Mouse (Mus musculus): ENCODE data around the gene Mok. TPM values are rescaled to one million over a fixed set of nuclear protein-coding genes. Genes with fewer than 3 reads are reported as not detected.
A peak's percentile ranks its signal among the peaks of the same experiment; 100 is the strongest.

Gene Mok
- polyA plus RNA-seq, 1 experiment from 2014 or later = 4.0 TPM

DNA sequence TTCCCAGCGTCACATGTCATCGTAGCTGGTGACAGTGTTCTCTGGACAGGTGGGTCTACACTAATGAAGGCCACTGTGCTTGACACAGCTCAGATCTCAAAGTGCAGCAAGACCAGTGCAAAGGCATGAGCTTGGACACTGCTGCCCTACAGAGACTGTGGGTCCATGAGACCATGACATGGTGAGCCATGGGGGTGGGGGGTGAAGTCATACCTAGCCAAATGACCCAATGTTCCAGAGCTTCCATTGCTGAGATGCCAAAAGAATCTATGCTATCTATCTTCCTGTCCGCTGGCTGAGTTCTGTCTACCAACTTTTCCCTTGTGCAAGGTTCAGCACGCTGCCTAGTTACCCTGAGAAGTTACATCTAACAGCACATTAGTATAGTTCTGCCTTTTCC is 11.8 kb downstream of the Mok start:
- no peak overlapping the region for H3K4me3 ChIP-seq
- H3K27me3 ChIP-seq (replicated peaks) = no peaks in the 10 kb centered on the region
- H3K9ac ChIP-seq = no peak overlapping the region
- H3K9me3 ChIP-seq (replicated peaks) = no peaks in the 10 kb centered on the region
- H3K27ac ChIP-seq (ENCODE audit: poor library complexity, severe bottlenecking) = no peak overlapping the region
- no peak overlapping the region for H3K4me2 ChIP-seq
- H3K4me1 ChIP-seq (replicated peaks) = no peaks in the 10 kb centered on the region
- no peaks in the 10 kb centered on the region for H3K36me3 ChIP-seq
- ATAC-seq (ENCODE audit: insufficient number of reproducible peaks, low FRiP score) = no peak
- WGBS = 88% methylated on average over 4 of the region's 4 CpGs

DNA sequence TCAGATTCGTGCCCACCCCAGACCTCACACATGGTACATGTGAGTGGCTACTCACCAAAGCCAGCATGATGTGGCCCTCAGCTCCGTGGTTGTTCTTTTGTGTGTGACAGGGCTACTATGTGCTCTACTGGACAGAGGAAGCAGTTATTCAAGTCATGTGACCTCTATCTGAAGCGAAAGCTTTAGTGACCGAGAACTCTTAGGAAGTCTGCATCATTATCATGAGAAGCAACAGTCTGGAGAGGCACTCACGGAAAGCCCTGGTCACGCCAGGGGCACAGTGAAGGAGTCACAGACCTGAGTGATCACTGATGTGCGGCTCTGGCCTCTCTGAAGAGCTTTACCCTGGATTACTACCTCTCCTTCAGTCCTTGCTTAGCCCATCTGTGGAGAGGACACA is 18.4 kb downstream of the Mok start:
- Histone ChIP-seq H3K4me2 (no peak overlapping the region), H3K36me3 (no peaks in the 10 kb centered on the region), H3K9ac (no peak overlapping the region), H3K27ac (ENCODE audit: poor library complexity, severe bottlenecking) (no peak overlapping the region), H3K9me3 (replicated peaks) (no peaks in the 10 kb centered on the region), H3K4me3 (no peak overlapping the region), H3K4me1 (replicated peaks) (no peaks in the 10 kb centered on the region), H3K27me3 (replicated peaks) (no peaks in the 10 kb centered on the region)
- 73% methylated on average over 7 of the region's 7 CpGs for WGBS
- no peak for ATAC-seq (ENCODE audit: insufficient number of reproducible peaks, low FRiP score)

DNA sequence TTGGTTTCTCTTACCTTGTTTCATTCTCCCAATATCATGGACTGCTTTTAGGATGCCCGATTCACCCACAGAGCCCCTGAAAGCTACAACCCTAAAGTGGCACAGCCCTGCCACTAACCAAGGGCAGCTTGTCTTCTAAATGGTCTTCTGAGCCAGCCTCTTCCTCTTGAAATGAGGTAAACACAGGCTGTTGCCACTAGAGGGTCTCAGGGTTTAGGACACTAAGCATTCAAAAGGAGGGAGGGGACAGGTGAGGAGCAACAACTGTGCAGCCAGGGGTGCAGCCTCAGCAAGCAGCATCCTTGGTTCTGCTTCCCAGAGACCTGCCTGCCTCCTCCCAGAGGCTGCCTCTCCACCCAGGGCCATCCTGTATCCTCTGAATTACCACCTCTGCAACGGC is 19.0 kb downstream of the Mok start:
- Histone ChIP-seq H3K4me2 (no peak overlapping the region), H3K9me3 (replicated peaks) (no peaks in the 10 kb centered on the region), H3K4me1 (replicated peaks) (no peaks in the 10 kb centered on the region), H3K9ac (no peak overlapping the region), H3K36me3 (no peaks in the 10 kb centered on the region), H3K27me3 (replicated peaks) (no peaks in the 10 kb centered on the region), H3K4me3 (no peak overlapping the region), H3K27ac (ENCODE audit: poor library complexity, severe bottlenecking) (no peak overlapping the region)
- no peak for ATAC-seq (ENCODE audit: insufficient number of reproducible peaks, low FRiP score)
- WGBS = 72% methylated on average over 2 of the region's 2 CpGs

DNA sequence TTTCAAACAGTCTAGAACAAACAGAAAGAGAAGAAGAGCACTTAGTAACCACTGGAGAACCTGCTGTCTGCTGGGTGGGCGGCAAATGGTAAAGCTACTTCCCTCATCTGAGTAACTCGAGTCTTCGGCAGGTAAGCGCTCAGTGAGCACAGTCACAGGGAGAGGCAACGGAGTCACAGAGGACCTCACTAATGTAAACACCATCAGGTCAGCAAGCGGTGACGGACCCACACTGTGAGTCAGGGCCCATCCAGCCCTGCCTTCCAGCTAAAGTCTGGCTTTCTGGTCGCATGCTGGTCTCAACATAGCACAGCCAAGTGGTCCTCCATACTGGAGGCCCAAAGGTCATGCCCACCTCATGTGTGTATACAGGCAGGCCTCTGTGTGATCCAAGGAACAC is 21.4 kb downstream of the Mok start:
- ATAC-seq (ENCODE audit: insufficient number of reproducible peaks, low FRiP score) = no peak
- Histone ChIP-seq H3K4me1 (replicated peaks) (no peaks in the 10 kb centered on the region), H3K36me3 (no peaks in the 10 kb centered on the region), H3K27me3 (replicated peaks) (no peaks in the 10 kb centered on the region), H3K9ac (no peak overlapping the region), H3K4me3 (no peak overlapping the region), H3K4me2 (no peak overlapping the region), H3K9me3 (replicated peaks) (no peaks in the 10 kb centered on the region), H3K27ac (ENCODE audit: poor library complexity, severe bottlenecking) (no peak overlapping the region)
- 69% methylated on average over 8 of the region's 8 CpGs for WGBS

- Histone ChIP-seq H3K4me1 (replicated peaks) (no peaks in the 10 kb centered on the region), H3K9ac (no peak overlapping the region), H3K27ac (ENCODE audit: poor library complexity, severe bottlenecking) (no peak overlapping the region), H3K36me3 (no peaks in the 10 kb centered on the region), H3K4me2 (no peak overlapping the region), H3K4me3 (no peak overlapping the region), H3K27me3 (replicated peaks) (no peaks in the 10 kb centered on the region), H3K9me3 (replicated peaks) (no peaks in the 10 kb centered on the region)
- 96% methylated on average over 2 of the region's 2 CpGs for WGBS
- no peak for ATAC-seq (ENCODE audit: insufficient number of reproducible peaks, low FRiP score)
Observed at GRCm38 (mm10) chr12:110816833-110817232, 23.9 kb downstream of the Mok start.

DNA sequence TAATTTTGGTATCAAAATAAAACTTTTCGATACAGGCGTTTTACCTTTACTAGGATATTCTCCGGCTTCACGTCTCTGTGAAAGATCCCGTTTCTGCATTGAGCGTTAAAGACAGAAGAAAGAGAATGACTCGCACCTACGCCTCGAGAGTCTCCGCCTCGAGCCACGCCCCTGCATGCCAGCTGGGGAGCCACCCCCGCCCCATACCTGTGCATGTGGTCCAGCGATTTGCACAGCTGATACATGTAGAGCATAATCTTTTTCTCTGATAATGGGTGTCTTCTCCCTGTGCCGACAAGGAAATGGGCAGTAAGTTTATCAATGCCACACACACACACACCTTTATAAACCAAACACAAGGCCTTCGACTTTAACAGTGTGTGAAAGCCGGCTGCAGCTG is 25.8 kb downstream of the Mok start:
- Histone ChIP-seq H3K27me3 (replicated peaks) (no peaks in the 10 kb centered on the region), H3K4me2 (no peak overlapping the region), H3K4me3 (no peak overlapping the region), H3K9ac (no peak overlapping the region), H3K36me3 (no peaks in the 10 kb centered on the region), H3K4me1 (replicated peaks) (peaks cover 5% of the 10 kb centered on the region), H3K27ac (ENCODE audit: poor library complexity, severe bottlenecking) (no peak overlapping the region), H3K9me3 (replicated peaks) (no peaks in the 10 kb centered on the region)
- no peak for ATAC-seq (ENCODE audit: insufficient number of reproducible peaks, low FRiP score)
- 62% methylated on average over 17 of the region's 17 CpGs for WGBS

GRCm38 (mm10) chr12:110813624-110814023 is 27.1 kb downstream of the Mok start:
- WGBS = 88% methylated on average over 6 of the region's 6 CpGs
- peaks cover 17% of the 10 kb centered on the region for H3K4me1 ChIP-seq (replicated peaks)
- H3K9ac ChIP-seq = no peak overlapping the region
- H3K27ac ChIP-seq (ENCODE audit: poor library complexity, severe bottlenecking) = no peak overlapping the region
- H3K4me2 ChIP-seq = no peak overlapping the region
- ATAC-seq (ENCODE audit: insufficient number of reproducible peaks, low FRiP score) = no peak
- H3K36me3 ChIP-seq = no peaks in the 10 kb centered on the region
- no peaks in the 10 kb centered on the region for H3K9me3 ChIP-seq (replicated peaks)
- H3K4me3 ChIP-seq = no peak overlapping the region
- no peaks in the 10 kb centered on the region for H3K27me3 ChIP-seq (replicated peaks)

- no peak overlapping the region for H3K4me2 ChIP-seq
- peaks cover 17% of the 10 kb centered on the region for H3K4me1 ChIP-seq (replicated peaks)
- H3K9ac ChIP-seq = no peak overlapping the region
- ATAC-seq (ENCODE audit: insufficient number of reproducible peaks, low FRiP score) = no peak
- no peaks in the 10 kb centered on the region for H3K27me3 ChIP-seq (replicated peaks)
- WGBS = 87% methylated on average over 9 of the region's 9 CpGs
- no peaks in the 10 kb centered on the region for H3K9me3 ChIP-seq (replicated peaks)
- H3K27ac ChIP-seq (ENCODE audit: poor library complexity, severe bottlenecking) = no peak overlapping the region
- H3K36me3 ChIP-seq = no peaks in the 10 kb centered on the region
- no peak overlapping the region for H3K4me3 ChIP-seq
Observed at GRCm38 (mm10) chr12:110813132-110813531, 27.6 kb downstream of the Mok start.

DNA sequence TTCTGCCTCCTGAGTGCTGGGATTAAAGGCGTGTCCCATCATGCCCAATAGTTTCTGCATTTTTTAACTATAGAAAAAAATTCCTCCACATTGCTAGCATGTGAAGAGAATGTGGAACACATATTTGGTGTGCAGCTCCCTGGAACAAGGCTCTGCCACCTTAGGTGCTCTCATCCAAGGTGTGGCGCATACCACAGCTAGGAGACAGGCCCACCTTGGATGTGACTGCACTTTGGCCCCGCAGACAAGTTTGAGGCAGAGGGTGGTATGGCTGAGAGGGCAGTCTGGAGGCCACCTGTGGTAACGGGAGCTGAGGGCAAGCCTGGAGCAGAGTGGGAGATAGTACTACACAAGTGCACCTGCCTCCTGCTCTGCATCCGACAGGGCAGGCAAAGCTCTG is 31.9 kb downstream of the Mok start:
- 85% methylated on average over 5 of the region's 5 CpGs for WGBS
- Histone ChIP-seq H3K4me3 (no peak overlapping the region), H3K4me1 (replicated peaks) (peaks cover 27% of the 10 kb centered on the region)

DNA sequence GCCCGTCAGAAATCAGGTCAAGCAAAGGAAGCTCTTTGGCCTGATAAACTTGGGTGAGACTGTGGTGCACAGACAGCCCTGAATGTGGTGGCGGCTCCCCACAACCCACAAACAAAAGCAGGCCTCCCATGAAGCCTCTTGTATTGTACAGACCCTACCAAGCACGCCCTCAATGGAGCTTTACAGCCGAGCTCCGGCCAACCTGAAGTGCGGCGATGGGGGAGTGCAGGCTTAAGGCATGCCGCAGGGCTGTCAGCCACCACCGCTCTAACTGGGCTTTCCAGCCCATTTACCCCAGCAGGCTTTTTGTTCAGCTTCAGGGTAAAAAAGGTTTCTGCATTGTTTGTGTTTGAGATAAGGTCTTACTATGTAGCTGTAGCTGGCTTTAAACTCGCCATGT is 32.3 kb downstream of the Mok start:
- H3K4me2 ChIP-seq = no peak overlapping the region
- H3K9ac ChIP-seq = no peak overlapping the region
- H3K36me3 ChIP-seq = 0 out of 2 replicates have a peak, but pooled peaks cover 3% of the 10 kb centered on the region
- H3K27ac ChIP-seq (ENCODE audit: poor library complexity, severe bottlenecking) = no peak overlapping the region
- no peaks in the 10 kb centered on the region for H3K27me3 ChIP-seq (replicated peaks)
- 79% methylated on average over 10 of the region's 10 CpGs for WGBS
- no peaks in the 10 kb centered on the region for H3K9me3 ChIP-seq (replicated peaks)
- peaks cover 29% of the 10 kb centered on the region for H3K4me1 ChIP-seq (replicated peaks)
- H3K4me3 ChIP-seq = no peak overlapping the region
- ATAC-seq (ENCODE audit: insufficient number of reproducible peaks, low FRiP score) = no peak

More for the DNA sequence above, 31.9 kb downstream of the Mok start:
- H3K4me2 ChIP-seq = no peak overlapping the region
- H3K9ac ChIP-seq = no peak overlapping the region
- no peak overlapping the region for H3K27ac ChIP-seq (ENCODE audit: poor library complexity, severe bottlenecking)
- H3K36me3 ChIP-seq = 0 out of 2 replicates have a peak, but pooled peaks cover 3% of the 10 kb centered on the region
- ATAC-seq (ENCODE audit: insufficient number of reproducible peaks, low FRiP score) = no peak
- no peaks in the 10 kb centered on the region for H3K27me3 ChIP-seq (replicated peaks)
- no peaks in the 10 kb centered on the region for H3K9me3 ChIP-seq (replicated peaks)

GRCm38 (mm10) chr12:110806301-110806970 is 34.3 kb downstream of the Mok start:
- Histone ChIP-seq H3K9ac (no peak overlapping the region), H3K4me2 (no peak overlapping the region), H3K4me3 (no peak overlapping the region), H3K27me3 (replicated peaks) (no peaks in the 10 kb centered on the region), H3K4me1 (replicated peaks) (peaks cover 48% of the 10 kb centered on the region), H3K27ac (ENCODE audit: poor library complexity, severe bottlenecking) (no peak overlapping the region), H3K9me3 (replicated peaks) (no peaks in the 10 kb centered on the region), H3K36me3 (0 out of 2 replicates have a peak, but pooled peaks cover 3% of the 10 kb centered on the region)
- WGBS = 83% methylated on average over 3 of the region's 3 CpGs
- no peak for ATAC-seq (ENCODE audit: insufficient number of reproducible peaks, low FRiP score)

- no peak overlapping the region for H3K9ac ChIP-seq
- H3K27me3 ChIP-seq (replicated peaks) = no peaks in the 10 kb centered on the region
- peak; percentile 68 for ATAC-seq (ENCODE audit: insufficient number of reproducible peaks, low FRiP score)
- no peaks in the 10 kb centered on the region for H3K9me3 ChIP-seq (replicated peaks)
- 0 out of 2 replicates have a peak, but pooled peaks cover 3% of the 10 kb centered on the region for H3K36me3 ChIP-seq
- peaks cover 53% of the 10 kb centered on the region for H3K4me1 ChIP-seq (replicated peaks)
- peak overlapping the region; percentile 30; the same call in 1 of the 2 replicates for H3K4me2 ChIP-seq
- no peak overlapping the region for H3K4me3 ChIP-seq
- 30% methylated on average over 10 of the region's 10 CpGs for WGBS
- H3K27ac ChIP-seq (ENCODE audit: poor library complexity, severe bottlenecking) = peak overlapping the region; percentile 66
Observed at GRCm38 (mm10) chr12:110804261-110804660, 36.5 kb downstream of the Mok start.
